Mouse (Mus musculus) brain, embryonic 14.5 days (tissue): ENCODE measurements around the gene Ppara.

ENCODE experiments used
- CTCF ChIP-seq: fragments of 200-500 bp; IDR thresholded peaks from 2 replicates; pipeline ENCODE4 v1.5.1; 2012; ENCODE audit warnings: inconsistent platforms, mild to moderate bottlenecking, moderate library complexity, borderline replicate concordance; ENCODE audit not compliant: insufficient read depth, insufficient read length; ENCODE audit errors: extremely low read depth
- POLR2A ChIP-seq: fragments of 200-500 bp; IDR thresholded peaks from 2 replicates; pipeline ENCODE4 v1.6.1; 2012; ENCODE audit warnings: mild to moderate bottlenecking, inconsistent platforms, borderline replicate concordance; ENCODE audit not compliant: poor library complexity, insufficient read depth, insufficient read length, severe bottlenecking; ENCODE audit errors: extremely low read depth

DNA sequence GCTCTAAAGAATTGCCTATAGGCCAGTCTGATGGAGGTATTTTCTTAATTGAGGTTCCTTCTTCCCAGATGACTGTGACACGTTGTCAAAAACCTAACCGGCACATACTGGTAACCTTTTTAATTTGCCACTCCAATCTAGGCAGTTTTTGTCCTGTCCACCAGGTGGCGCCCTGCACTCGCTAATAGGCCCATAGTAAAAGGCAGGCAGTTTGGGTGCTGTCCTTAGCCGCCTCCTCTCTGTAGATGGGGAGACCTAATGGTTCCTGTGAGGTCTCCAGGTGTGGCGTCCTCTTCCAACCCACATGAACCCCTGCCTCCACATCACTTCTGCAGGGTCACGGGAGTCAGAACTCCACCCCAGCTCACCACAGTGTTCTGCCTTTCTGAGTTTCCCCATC, 18.7 kb upstream of the Ppara start:
- TF ChIP-seq POLR2A (no peak), CTCF (peak; percentile 94)
